Comparison of ENCODE assay signal across 10 mouse cellular contexts in genomic region chr1:74290141-74290540, GRCm38 (mm10). TPM values are rescaled to one million over a fixed set of nuclear protein-coding genes. Genes with fewer than 3 reads are reported as not detected.
A peak's percentile ranks its signal among the peaks of the same experiment; 100 is the strongest.
DNase-seq lines count a peak whose midpoint lies in the region; ATAC-seq lines count a peak whose summit lies in the region.
"Had no signal": no experiment of that assay in that cellular context is flagged by ENCODE, and none has a peak within 500 bp of the region (broad histone marks: within the 10 kb centered on the region; RNA-seq: fewer than 3 reads in every experiment).

No protein-coding gene starts in this region.

- peaks cover 34% of the 10 kb centered on the region for H3K4me1 ChIP-seq in intestine, embryonic 15.5 days (replicated peaks)
- peaks cover 33% of the 10 kb centered on the region for H3K4me1 ChIP-seq in intestine, embryonic 16.5 days (ENCODE audit: control insufficient read depth, insufficient read depth, low read length)
- H3K4me1 ChIP-seq in midbrain, embryonic 14.5 days (ENCODE audit: control insufficient read depth, insufficient read depth, low read length), result peaks cover 12% of the 10 kb centered on the region
- H3K4me1 ChIP-seq in midbrain, embryonic 15.5 days, result peaks cover 10% of the 10 kb centered on the region
- H3K4me1 ChIP-seq in heart, embryonic 13.5 days, result peaks cover 92% of the 10 kb centered on the region
- H3K4me1 ChIP-seq in stomach, embryonic 15.5 days, result peaks cover 39% of the 10 kb centered on the region

- peaks cover 31% of the 10 kb centered on the region for H3K36me3 ChIP-seq in intestine, embryonic 15.5 days
- peaks cover 8% of the 10 kb centered on the region; the same call in 1 of the 2 replicates for H3K36me3 ChIP-seq in intestine, embryonic 16.5 days (ENCODE audit: control insufficient read depth, insufficient read depth, low read length)
- 0 out of 2 replicates have a peak, but pooled peaks cover 10% of the 10 kb centered on the region for H3K36me3 ChIP-seq in midbrain, embryonic 14.5 days (ENCODE audit: control insufficient read depth, insufficient read depth, low read length)
- H3K36me3 ChIP-seq in midbrain, embryonic 15.5 days (replicated peaks), result 0 out of 2 replicates have a peak, but pooled peaks cover 3% of the 10 kb centered on the region
- H3K36me3 ChIP-seq in heart, embryonic 13.5 days, result peaks cover 74% of the 10 kb centered on the region
- peaks cover 24% of the 10 kb centered on the region for H3K36me3 ChIP-seq in stomach, embryonic 15.5 days

- 74% methylated on average over 5 of the region's 5 CpGs for WGBS in intestine, embryonic 15.5 days
- WGBS in intestine, embryonic 16.5 days, result 80% methylated on average over 5 of the region's 5 CpGs
- WGBS in midbrain, embryonic 14.5 days, result 96% methylated on average over 5 of the region's 5 CpGs
- 88% methylated on average over 5 of the region's 5 CpGs for WGBS in midbrain, embryonic 15.5 days
- WGBS in heart, embryonic 13.5 days, result 39% methylated on average over 5 of the region's 5 CpGs
- WGBS in stomach, embryonic 15.5 days, result 76% methylated on average over 5 of the region's 5 CpGs

- H3K27me3 ChIP-seq in intestine, embryonic 15.5 days (replicated peaks), result no peaks in the 10 kb centered on the region
- no peaks in the 10 kb centered on the region for H3K27me3 ChIP-seq in intestine, embryonic 16.5 days (replicated peaks; ENCODE audit: control insufficient read depth, insufficient read depth, low read length)
- H3K27me3 ChIP-seq in midbrain, embryonic 14.5 days (ENCODE audit: control insufficient read depth, insufficient read depth, low read length), result no peaks in the 10 kb centered on the region
- H3K27me3 ChIP-seq in midbrain, embryonic 15.5 days (replicated peaks), result no peaks in the 10 kb centered on the region
- no peaks in the 10 kb centered on the region for H3K27me3 ChIP-seq in heart, embryonic 13.5 days (replicated peaks)
- H3K27me3 ChIP-seq in stomach, embryonic 15.5 days (replicated peaks), result no peaks in the 10 kb centered on the region
- H3K27me3 ChIP-seq: hindbrain, embryonic 13.5 days; limb, embryonic 12.5 days; neural tube, embryonic 12.5 days had no signal

- no peak for ATAC-seq in intestine, embryonic 15.5 days
- ATAC-seq in intestine, embryonic 16.5 days, result no peak
- ATAC-seq in midbrain, embryonic 14.5 days (ENCODE audit: low FRiP score, low TSS enrichment), result no peak
- no peak for ATAC-seq in midbrain, embryonic 15.5 days (replicated peaks)
- ATAC-seq in heart, embryonic 13.5 days (ENCODE audit: extremely low read depth, insufficient number of reproducible peaks, low FRiP score, low TSS enrichment), result peak; percentile 67; the same call in 1 of the 2 replicates
- 0 out of 2 replicates have a peak, but pooled peaks have one; percentile 3 for ATAC-seq in stomach, embryonic 15.5 days (ENCODE audit: insufficient read depth, low FRiP score, low read depth)

- 0 out of 2 replicates have a peak overlapping the region, but pooled peaks have one; percentile 18 for H3K27ac ChIP-seq in intestine, embryonic 15.5 days
- no peak overlapping the region for H3K27ac ChIP-seq in intestine, embryonic 16.5 days (ENCODE audit: low read length)
- no peak overlapping the region for H3K27ac ChIP-seq in midbrain, embryonic 14.5 days (replicated peaks; ENCODE audit: low read depth, low read length)
- no peak overlapping the region for H3K27ac ChIP-seq in midbrain, embryonic 15.5 days
- peak overlapping the region; percentile 92 for H3K27ac ChIP-seq in heart, embryonic 13.5 days (replicated peaks)
- H3K27ac ChIP-seq in stomach, embryonic 15.5 days, result no peak overlapping the region
- H3K27ac ChIP-seq: limb, embryonic 12.5 days; neural tube, embryonic 12.5 days had no signal

- no peaks in the 10 kb centered on the region for H3K9me3 ChIP-seq in intestine, embryonic 15.5 days
- no peaks in the 10 kb centered on the region for H3K9me3 ChIP-seq in intestine, embryonic 16.5 days (ENCODE audit: control insufficient read depth, low read length)
- H3K9me3 ChIP-seq in midbrain, embryonic 14.5 days (ENCODE audit: control insufficient read depth, low read length), result no peaks in the 10 kb centered on the region
- H3K9me3 ChIP-seq in midbrain, embryonic 15.5 days, result no peaks in the 10 kb centered on the region
- no peaks in the 10 kb centered on the region for H3K9me3 ChIP-seq in heart, embryonic 13.5 days
- no peaks in the 10 kb centered on the region for H3K9me3 ChIP-seq in stomach, embryonic 15.5 days
- H3K9me3 ChIP-seq: hindbrain, embryonic 13.5 days; limb, embryonic 12.5 days; neural tube, embryonic 12.5 days had no signal

- H3K4me2 ChIP-seq in intestine, embryonic 15.5 days (replicated peaks), result no peak overlapping the region
- no peak overlapping the region for H3K4me2 ChIP-seq in intestine, embryonic 16.5 days (ENCODE audit: low read depth, low read length)
- no peak overlapping the region for H3K4me2 ChIP-seq in midbrain, embryonic 14.5 days (ENCODE audit: low read length)
- H3K4me2 ChIP-seq in midbrain, embryonic 15.5 days, result no peak overlapping the region
- H3K4me2 ChIP-seq in heart, embryonic 13.5 days, result peak overlapping the region; percentile 33
- no peak overlapping the region for H3K4me2 ChIP-seq in stomach, embryonic 15.5 days
- H3K4me2 ChIP-seq: hindbrain, embryonic 13.5 days; limb, embryonic 12.5 days; neural tube, embryonic 12.5 days had no signal

- H3K9ac ChIP-seq in intestine, embryonic 15.5 days, result no peak overlapping the region
- H3K9ac ChIP-seq in intestine, embryonic 16.5 days (ENCODE audit: low read depth, low read length), result no peak overlapping the region
- no peak overlapping the region for H3K9ac ChIP-seq in midbrain, embryonic 14.5 days (replicated peaks; ENCODE audit: low read length)
- H3K9ac ChIP-seq in midbrain, embryonic 15.5 days, result no peak overlapping the region
- H3K9ac ChIP-seq in heart, embryonic 13.5 days, result peak overlapping the region; percentile 66
- no peak overlapping the region for H3K9ac ChIP-seq in stomach, embryonic 15.5 days
- H3K9ac ChIP-seq: hindbrain, embryonic 13.5 days; limb, embryonic 12.5 days; neural tube, embryonic 12.5 days had no signal

- DNase-seq in midbrain, embryonic 14.5 days, result peak; percentile 25
- no peak for DNase-seq in adrenal gland, adult 18-20 months (ENCODE audit: low spot score in 2 of 2)

- no peak overlapping the region for H3K4me3 ChIP-seq in intestine, embryonic 15.5 days (replicated peaks)
- no peak overlapping the region for H3K4me3 ChIP-seq in intestine, embryonic 16.5 days (ENCODE audit: low read length)
- H3K4me3 ChIP-seq in midbrain, embryonic 14.5 days (replicated peaks; ENCODE audit: low read depth, low read length), result no peak overlapping the region
- no peak overlapping the region for H3K4me3 ChIP-seq in midbrain, embryonic 15.5 days
- no peak overlapping the region for H3K4me3 ChIP-seq in heart, embryonic 13.5 days
- no peak overlapping the region for H3K4me3 ChIP-seq in stomach, embryonic 15.5 days (replicated peaks)
- H3K4me3 ChIP-seq: hindbrain, embryonic 13.5 days; limb, embryonic 12.5 days; neural tube, embryonic 12.5 days had no signal

RNA-seq across cellular contexts. Expression of gene Pnkd, which starts 5.4 kb away (rescaled TPM):
- 120 and 127 TPM in 2 replicates for polyA plus RNA-seq in intestine, embryonic 15.5 days (2015; fragmentation: Nextera tagmentation; extraction: Ambion mirVana)
- 139 and 148 TPM in 2 replicates for polyA plus RNA-seq in intestine, embryonic 16.5 days (2015; fragmentation: Nextera tagmentation; extraction: Ambion mirVana)
- 99.0 and 107 TPM in 2 replicates for polyA plus RNA-seq in midbrain, embryonic 14.5 days (2014; fragmentation: Nextera tagmentation; extraction: Ambion mirVana)
- 114 and 117 TPM in 2 replicates for polyA plus RNA-seq in midbrain, embryonic 15.5 days (2015; fragmentation: Nextera tagmentation; extraction: Ambion mirVana)
- polyA plus RNA-seq in heart, embryonic 13.5 days (2015; fragmentation: Nextera tagmentation; extraction: Ambion mirVana), result 227 and 252 TPM in 2 replicates
- polyA plus RNA-seq in stomach, embryonic 15.5 days (2015; fragmentation: Nextera tagmentation; extraction: Ambion mirVana), result 117 and 124 TPM in 2 replicates
- total RNA-seq in adrenal gland, adult 18-20 months (2021), result 10 to 100 TPM; 68.2 to 83.0 TPM

RNA-seq across cellular contexts. Expression of gene Aamp, which starts 5.6 kb away (rescaled TPM):
- polyA plus RNA-seq in intestine, embryonic 15.5 days (2015; fragmentation: Nextera tagmentation; extraction: Ambion mirVana), result 225 and 244 TPM in 2 replicates
- 246 and 256 TPM in 2 replicates for polyA plus RNA-seq in intestine, embryonic 16.5 days (2015; fragmentation: Nextera tagmentation; extraction: Ambion mirVana)
- 184 and 205 TPM in 2 replicates for polyA plus RNA-seq in midbrain, embryonic 14.5 days (2014; fragmentation: Nextera tagmentation; extraction: Ambion mirVana)
- 217 and 229 TPM in 2 replicates for polyA plus RNA-seq in midbrain, embryonic 15.5 days (2015; fragmentation: Nextera tagmentation; extraction: Ambion mirVana)
- polyA plus RNA-seq in heart, embryonic 13.5 days (2015; fragmentation: Nextera tagmentation; extraction: Ambion mirVana), result 164 and 188 TPM in 2 replicates
- 229 and 235 TPM in 2 replicates for polyA plus RNA-seq in stomach, embryonic 15.5 days (2015; fragmentation: Nextera tagmentation; extraction: Ambion mirVana)
- total RNA-seq in adrenal gland, adult 18-20 months (2021), result 100 to 1,000 TPM; 158 to 197 TPM

RNA-seq across cellular contexts. Expression of gene Gpbar1, which starts 11.8 kb away (rescaled TPM):
- polyA plus RNA-seq in intestine, embryonic 15.5 days (2015; fragmentation: Nextera tagmentation; extraction: Ambion mirVana), result 3.1 and 3.3 TPM in 2 replicates
- 2.6 and 2.7 TPM in 2 replicates for polyA plus RNA-seq in intestine, embryonic 16.5 days (2015; fragmentation: Nextera tagmentation; extraction: Ambion mirVana)
- 0.27 and 0.39 TPM in 2 replicates for polyA plus RNA-seq in midbrain, embryonic 14.5 days (2014; fragmentation: Nextera tagmentation; extraction: Ambion mirVana)
- 0.15 and 0.17 TPM in 2 replicates for polyA plus RNA-seq in midbrain, embryonic 15.5 days (2015; fragmentation: Nextera tagmentation; extraction: Ambion mirVana)
- polyA plus RNA-seq in heart, embryonic 13.5 days (2015; fragmentation: Nextera tagmentation; extraction: Ambion mirVana), result 0.36 and 0.64 TPM in 2 replicates
- polyA plus RNA-seq in stomach, embryonic 15.5 days (2015; fragmentation: Nextera tagmentation; extraction: Ambion mirVana), result 1.1 and 1.3 TPM in 2 replicates
- total RNA-seq in adrenal gland, adult 18-20 months (2021), result not detected
- polyA plus RNA-seq: neural tube, embryonic 12.5 days had no signal

RNA-seq across cellular contexts. Expression of gene Tmbim1, which starts 15.3 kb away (rescaled TPM):
- 54.9 and 64.3 TPM in 2 replicates for polyA plus RNA-seq in intestine, embryonic 15.5 days (2015; fragmentation: Nextera tagmentation; extraction: Ambion mirVana)
- 77.3 and 79.8 TPM in 2 replicates for polyA plus RNA-seq in intestine, embryonic 16.5 days (2015; fragmentation: Nextera tagmentation; extraction: Ambion mirVana)
- 3.8 and 5.6 TPM in 2 replicates for polyA plus RNA-seq in midbrain, embryonic 14.5 days (2014; fragmentation: Nextera tagmentation; extraction: Ambion mirVana)
- 7.5 and 9.4 TPM in 2 replicates for polyA plus RNA-seq in midbrain, embryonic 15.5 days (2015; fragmentation: Nextera tagmentation; extraction: Ambion mirVana)
- 42.0 and 42.7 TPM in 2 replicates for polyA plus RNA-seq in heart, embryonic 13.5 days (2015; fragmentation: Nextera tagmentation; extraction: Ambion mirVana)
- polyA plus RNA-seq in stomach, embryonic 15.5 days (2015; fragmentation: Nextera tagmentation; extraction: Ambion mirVana), result 68.3 and 73.4 TPM in 2 replicates
- 100 to 1,000 TPM; 106 to 113 TPM for total RNA-seq in adrenal gland, adult 18-20 months (2021)

RNA-seq across cellular contexts. Expression of gene Arpc2, which starts 54.3 kb away (rescaled TPM):
- polyA plus RNA-seq in intestine, embryonic 15.5 days (2015; fragmentation: Nextera tagmentation; extraction: Ambion mirVana), result 518 and 584 TPM in 2 replicates
- 556 and 575 TPM in 2 replicates for polyA plus RNA-seq in intestine, embryonic 16.5 days (2015; fragmentation: Nextera tagmentation; extraction: Ambion mirVana)
- polyA plus RNA-seq in midbrain, embryonic 14.5 days (2014; fragmentation: Nextera tagmentation; extraction: Ambion mirVana), result 322 and 338 TPM in 2 replicates
- polyA plus RNA-seq in midbrain, embryonic 15.5 days (2015; fragmentation: Nextera tagmentation; extraction: Ambion mirVana), result 396 and 398 TPM in 2 replicates
- 400 and 438 TPM in 2 replicates for polyA plus RNA-seq in heart, embryonic 13.5 days (2015; fragmentation: Nextera tagmentation; extraction: Ambion mirVana)
- polyA plus RNA-seq in stomach, embryonic 15.5 days (2015; fragmentation: Nextera tagmentation; extraction: Ambion mirVana), result 493 and 505 TPM in 2 replicates
- 100 to 1,000 TPM; 174 to 191 TPM for total RNA-seq in adrenal gland, adult 18-20 months (2021)

Comparison
In these comparisons a context has a peak if more than half of its experiments do, and no peak if none do; other contexts are left out.
1. H3K27ac ChIP-seq: peak in intestine, embryonic 15.5 days (single experiment) and heart, embryonic 13.5 days (single experiment); none in intestine, embryonic 16.5 days (single experiment), midbrain, embryonic 14.5 days (single experiment), midbrain, embryonic 15.5 days (single experiment) and stomach, embryonic 15.5 days (single experiment).
2. ATAC-seq: peak in heart, embryonic 13.5 days (single experiment) and stomach, embryonic 15.5 days (single experiment); none in intestine, embryonic 15.5 days (single experiment), intestine, embryonic 16.5 days (single experiment), midbrain, embryonic 14.5 days (single experiment) and midbrain, embryonic 15.5 days (single experiment).